Mouse (Mus musculus): ENCODE data around the gene Hvcn1.
"Not testable (repeated sequence)": the region's sequence is repeated elsewhere in the genome, so short reads cannot be mapped to it uniquely, and the experiment has no call there.

Hvcn1 gene

GRCm38 (mm10) chr5:122206475-122206874 lies at the start of gene Hvcn1:
TSS of gene Hvcn1 (plus strand) at chr5:122206804.
- no peak for DNase-seq

GRCm38 (mm10) chr5:122157827-122158381 lies 48.7 kb upstream of the Hvcn1 start, which contains the start of gene Ppp1cc:
TSS of gene Ppp1cc (plus strand) at chr5:122158278.
- DNase-seq, result peak; percentile 94

DNA sequence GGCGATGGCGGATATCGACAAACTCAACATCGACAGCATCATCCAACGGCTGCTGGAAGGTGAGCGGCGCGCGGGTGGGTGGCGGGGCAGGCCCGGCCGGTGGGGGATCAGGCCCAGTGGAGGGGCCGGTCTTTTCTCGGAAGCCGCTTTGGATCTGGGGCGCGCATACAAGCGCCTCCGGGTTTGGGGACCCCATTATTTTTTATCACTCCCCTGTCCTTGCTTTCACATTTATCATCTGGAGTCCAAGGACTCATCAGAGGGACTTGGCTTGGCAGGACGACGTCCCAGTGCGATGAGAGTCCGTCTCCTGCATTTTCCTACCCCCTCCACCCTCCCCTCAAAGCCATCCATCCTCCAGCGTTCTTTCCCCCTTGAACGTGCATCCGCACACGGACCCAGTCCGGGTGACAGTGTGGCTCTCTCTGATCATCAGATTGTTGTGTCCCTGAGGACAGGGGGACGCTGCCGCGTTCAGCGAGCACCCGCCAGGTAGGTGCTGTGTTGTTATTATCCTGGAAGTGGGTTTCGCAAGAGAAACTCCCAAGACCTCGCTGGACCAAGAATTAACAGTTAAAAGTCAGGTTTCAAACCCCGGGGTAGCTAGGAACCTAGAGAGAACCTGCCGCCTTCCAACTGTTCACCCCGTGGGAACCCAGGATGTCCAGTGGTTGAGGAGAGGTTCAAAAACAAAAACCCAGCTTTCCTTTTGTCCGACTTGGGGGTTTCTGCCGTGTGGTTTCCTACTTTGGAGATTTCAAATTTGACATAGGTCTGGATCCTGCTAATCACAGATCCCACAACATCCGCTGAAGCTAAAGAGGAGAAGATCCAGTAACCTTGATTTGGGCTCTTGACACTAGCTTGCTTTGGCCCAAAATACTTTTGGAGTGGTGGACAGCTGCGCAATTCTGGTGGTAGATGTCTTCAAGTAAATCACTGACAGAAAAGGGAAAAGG lies 47.8 kb upstream of the Hvcn1 start:
- peak; percentile 46 for DNase-seq

- DNase-seq, result peak; percentile 35
Observed at GRCm38 (mm10) chr5:122163194-122163593, 43.4 kb upstream of the Hvcn1 start.

DNA sequence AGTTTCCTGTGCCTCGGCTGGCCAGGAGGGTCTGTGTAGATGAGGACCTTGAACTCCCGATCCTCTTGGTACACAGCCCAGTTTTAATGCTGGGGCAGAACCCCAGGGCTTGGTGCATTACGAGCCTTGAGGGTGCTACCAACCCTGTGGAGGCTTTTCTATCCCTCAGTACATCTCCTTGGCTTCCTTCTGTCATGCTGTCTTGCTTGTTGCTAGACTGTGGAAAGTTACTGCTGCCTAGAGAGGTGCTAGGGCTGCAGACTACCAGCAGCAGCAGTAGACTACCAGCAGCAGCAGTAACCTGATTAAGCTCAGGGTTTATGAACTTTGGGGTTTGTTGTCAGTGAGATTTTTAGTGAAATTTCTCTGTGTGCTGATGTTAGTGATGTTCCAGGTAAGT lies 42.6 kb upstream of the Hvcn1 start:
- no peak for DNase-seq

- DNase-seq, result no peak
Observed at GRCm38 (mm10) chr5:122165233-122165915, 41.2 kb upstream of the Hvcn1 start.

DNA sequence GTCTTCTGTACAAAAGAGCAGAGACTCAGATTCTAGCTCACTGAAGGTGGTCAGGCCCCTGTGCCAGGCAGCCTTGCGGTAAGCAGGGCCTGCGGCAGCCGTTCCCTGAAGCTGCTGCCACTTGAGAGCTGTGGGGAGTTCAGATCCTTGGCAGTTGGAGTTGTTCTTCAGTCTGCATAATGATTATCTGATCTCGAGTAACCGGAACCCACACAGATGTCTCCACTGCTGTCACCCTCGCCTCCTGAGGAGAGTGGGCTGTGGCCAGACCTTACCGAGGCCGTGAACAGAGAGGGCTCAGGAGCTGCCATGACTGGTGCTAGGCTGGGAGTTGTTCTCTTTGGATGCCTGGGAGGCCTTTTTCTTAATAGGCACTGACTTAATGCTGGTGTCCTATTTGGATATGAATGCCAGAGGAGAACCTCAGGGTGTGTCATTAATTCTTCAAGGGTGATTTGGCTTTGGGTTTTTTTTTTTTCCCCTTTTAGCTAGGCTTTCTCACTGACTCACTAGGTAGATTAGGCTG lies 39.9 kb upstream of the Hvcn1 start:
- no peak for DNase-seq

- no peak for DNase-seq
Observed at GRCm38 (mm10) chr5:122168344-122169069, 38.1 kb upstream of the Hvcn1 start.

GRCm38 (mm10) chr5:122171058-122171457 lies 35.5 kb upstream of the Hvcn1 start:
- DNase-seq, result no peak

- no peak for DNase-seq
Observed at GRCm38 (mm10) chr5:122175402-122175801, 31.2 kb upstream of the Hvcn1 start.

GRCm38 (mm10) chr5:122175961-122176360 lies 30.6 kb upstream of the Hvcn1 start:
- DNase-seq, result no peak

DNA sequence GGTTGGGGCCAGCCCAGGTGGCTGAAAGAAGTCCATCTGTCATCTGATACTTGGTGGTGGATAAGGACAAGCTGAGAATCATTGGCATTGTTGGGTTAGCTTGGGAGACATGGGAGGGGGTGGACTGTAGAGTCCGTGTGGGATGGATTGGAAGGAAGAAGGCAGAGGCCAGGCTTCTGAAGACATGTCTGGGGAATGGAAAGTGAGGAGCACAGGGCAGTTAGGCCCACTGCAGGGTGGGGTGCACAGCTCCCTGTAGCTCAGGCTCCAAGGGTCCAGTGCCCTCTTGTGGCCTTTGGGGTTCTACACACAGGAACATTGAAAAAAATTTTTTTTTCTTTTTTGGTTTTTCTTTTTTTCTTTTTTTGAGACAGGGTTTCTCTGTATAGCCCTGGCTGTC lies 30.2 kb upstream of the Hvcn1 start:
- DNase-seq, result peak; percentile 72

- DNase-seq, result no peak
Observed at GRCm38 (mm10) chr5:122179665-122180064, 26.9 kb upstream of the Hvcn1 start.

DNA sequence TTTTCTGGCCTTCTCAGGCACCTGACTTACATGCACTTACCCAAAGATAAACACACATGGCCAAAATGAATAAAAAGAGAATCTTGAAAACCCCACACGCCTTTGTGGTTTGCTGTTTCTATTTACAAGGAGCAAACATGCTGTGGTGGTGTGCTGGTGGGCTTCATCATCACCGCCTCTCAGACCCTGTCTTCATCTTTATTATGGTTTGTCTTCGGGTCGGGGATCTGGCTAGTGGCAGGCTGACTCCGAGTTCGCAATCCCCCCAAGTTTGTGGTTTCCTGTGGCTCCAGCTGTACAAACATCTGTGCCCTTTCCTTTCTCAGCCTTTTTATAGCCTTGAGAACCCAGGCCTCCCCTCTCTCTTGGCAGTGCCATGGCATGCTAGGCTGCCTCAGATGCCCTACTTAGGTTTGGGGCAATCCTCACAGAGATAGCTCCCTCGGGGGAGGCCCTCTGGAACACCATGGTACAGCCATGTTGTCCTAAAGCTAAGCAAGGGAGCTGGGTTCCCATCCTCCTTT lies 22.3 kb upstream of the Hvcn1 start:
- peak; percentile 69 for DNase-seq

GRCm38 (mm10) chr5:122184858-122185257 lies 21.7 kb upstream of the Hvcn1 start:
- not testable (repeated sequence) for DNase-seq

- DNase-seq, result no peak
Observed at GRCm38 (mm10) chr5:122189115-122189514, 17.5 kb upstream of the Hvcn1 start.

GRCm38 (mm10) chr5:122190465-122190864 lies 16.1 kb upstream of the Hvcn1 start:
- DNase-seq, result no peak

- DNase-seq, result no peak
Observed at GRCm38 (mm10) chr5:122191269-122192063, 15.1 kb upstream of the Hvcn1 start.

GRCm38 (mm10) chr5:122192347-122192746 lies 14.3 kb upstream of the Hvcn1 start:
- no peak for DNase-seq

DNA sequence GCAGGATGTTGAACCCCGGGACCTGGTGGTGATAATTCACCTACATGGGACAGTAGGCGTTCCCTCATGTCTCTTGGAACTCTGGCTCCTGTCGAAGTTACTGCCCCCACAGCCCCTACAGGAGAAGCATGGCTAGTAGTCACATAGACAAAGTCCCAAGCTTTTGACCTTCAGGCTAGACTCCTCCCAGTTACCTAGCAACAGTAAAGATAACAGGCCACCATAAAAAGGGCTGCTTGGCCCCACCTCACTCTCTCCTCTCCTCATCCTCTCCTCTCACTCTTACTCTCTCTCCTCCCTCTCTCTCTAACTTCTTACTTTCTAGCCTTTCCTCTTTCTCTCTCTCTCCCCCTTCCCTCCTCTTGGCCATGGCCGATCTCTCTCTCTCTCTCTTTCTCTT lies 5.7 kb upstream of the Hvcn1 start:
- DNase-seq, result no peak

DNA sequence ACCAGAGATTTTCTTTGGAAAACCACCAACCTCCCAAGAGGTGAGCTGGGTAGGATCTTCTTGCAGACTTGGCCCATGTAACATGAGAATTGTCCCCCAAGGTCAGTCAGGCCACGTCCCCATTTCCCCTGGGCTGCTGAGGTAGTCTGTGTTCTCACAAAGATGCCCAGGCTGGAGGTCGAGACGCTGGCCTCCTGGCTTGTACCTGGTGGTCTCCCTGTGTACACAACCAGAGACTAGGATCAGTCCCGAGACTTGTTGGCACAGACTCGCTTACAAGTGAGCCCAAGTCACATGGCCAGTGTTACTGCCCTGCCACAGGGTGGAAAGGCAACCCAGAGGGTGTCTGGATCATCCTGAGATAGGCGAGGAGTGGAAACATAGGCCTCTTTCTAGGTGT lies 4.7 kb upstream of the Hvcn1 start:
- DNase-seq, result no peak

DNA sequence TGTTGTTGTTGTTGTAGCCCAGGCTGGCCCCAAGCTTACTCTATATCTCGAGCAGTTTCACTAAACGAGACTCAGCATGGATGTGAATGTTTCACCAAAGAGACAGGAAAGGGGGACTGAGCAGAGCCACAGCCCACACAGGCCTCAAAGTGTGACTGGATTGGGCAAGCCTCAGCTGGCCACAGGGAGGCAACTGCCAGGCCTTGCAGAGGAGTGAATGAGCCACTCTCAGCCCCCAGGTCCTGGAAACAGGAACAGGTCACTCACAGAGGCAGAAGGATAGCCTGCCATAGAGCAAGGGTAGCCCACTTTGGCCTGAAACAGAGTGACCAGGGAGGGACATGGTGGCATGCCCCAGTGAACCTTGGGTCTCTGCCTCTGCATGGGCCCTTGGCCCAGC lies 2.4 kb upstream of the Hvcn1 start:
- no peak for DNase-seq

Data from thymus, postnatal 25 days (tissue).